Mouse (Mus musculus) spleen, postnatal 0 days (tissue): Measurements from ENCODE around the gene Gm15091. TPM values are rescaled to one million over a fixed set of nuclear protein-coding genes. Genes with fewer than 3 reads are reported as not detected.

Experiments used
- polyA plus RNA-seq: library from polyadenylated mRNA; unstranded; fragments of >200 nt; fragmentation: Nextera tagmentation; extraction: Ambion mirVana; gene quantifications from 2 replicates; pipeline ENCODE4 v1.2.1, GENCODE M21; 2015

Gene Gm15091
- polyA plus RNA-seq: not detected in 2 replicates

DNA sequence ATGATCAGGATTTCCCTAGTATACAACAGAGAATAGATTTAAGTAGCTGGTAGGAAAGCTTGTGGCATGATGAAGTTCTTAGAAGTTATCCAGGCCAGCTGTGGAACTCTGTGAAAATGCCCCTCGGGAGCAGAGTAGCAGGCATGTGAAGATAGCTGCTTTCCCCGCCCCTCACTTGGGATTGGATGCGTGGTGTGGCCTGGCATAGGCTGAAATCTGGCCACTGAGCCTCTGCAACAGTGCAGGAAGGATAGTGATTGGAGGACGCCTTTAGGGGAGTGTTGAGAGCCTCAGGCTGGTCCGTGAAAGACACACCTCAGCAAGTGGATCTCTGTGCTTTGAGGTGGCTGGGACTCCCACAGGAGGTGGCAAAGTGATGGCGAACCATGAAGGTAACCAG, at the start of gene Gm15091:
Gene Gm15091, plus strand, starts transcription at position 301 of the 400 bp plus-strand sequence.

Other genes starting within 250 kb of the Gm15091 start
- gene Gm15097, start 157.2 kb upstream of the Gm15091 start, polyA plus RNA-seq: not detected in 2 replicates